Mouse (Mus musculus) lung, embryonic 14.5 days (tissue): ENCODE results near the gene Cux2. TPM values are rescaled to one million over a fixed set of nuclear protein-coding genes. Genes with fewer than 3 reads are reported as not detected.

Source experiments
- ATAC-seq: fragments of 200-750 bp; cut with Nextera tagmentation; 2 replicates; pipeline ENCODE4 v1.8.0; 2017; ENCODE audit warnings: mild to moderate bottlenecking, moderate TSS enrichment, moderate library complexity; ENCODE audit not compliant: insufficient read depth
- DNase-seq: peaks from one replicate; pipeline ENCODE4 v3.0.0-alpha.2; 2015
- H3K27ac ChIP-seq: fragments of 300-500 bp; sonication (generic); 2 replicates; pipeline ENCODE4 v1.5.1; 2014; ENCODE audit warnings: low read depth, mild to moderate bottlenecking, moderate library complexity
- H3K27me3 ChIP-seq: fragments of 300-500 bp; sonication (generic); 2 replicates; pipeline ENCODE4 v1.6.1; 2014; ENCODE audit warnings: low read length, control low read depth; ENCODE audit not compliant: insufficient read depth
- H3K36me3 ChIP-seq: fragments of 300-500 bp; sonication (generic); 2 replicates; pipeline ENCODE4 v1.6.1; 2014; ENCODE audit warnings: control low read depth; ENCODE audit not compliant: insufficient read depth
- H3K4me1 ChIP-seq: fragments of 300-500 bp; sonication (generic); 2 replicates; pipeline ENCODE4 v1.6.1; 2014; ENCODE audit warnings: antibody characterized with exemption, control low read depth; ENCODE audit not compliant: insufficient read depth
- H3K4me2 ChIP-seq: fragments of 300-500 bp; sonication (generic); 2 replicates; pipeline ENCODE4 v1.6.1; 2014; ENCODE audit warnings: mild to moderate bottlenecking
- H3K4me3 ChIP-seq: fragments of 300-500 bp; sonication (generic); 2 replicates; pipeline ENCODE4 v1.5.1; 2014; ENCODE audit warnings: low read depth, low read length
- H3K9ac ChIP-seq: fragments of 300-500 bp; sonication (generic); 2 replicates; pipeline ENCODE4 v1.6.1; 2014
- H3K9me3 ChIP-seq: fragments of 300-500 bp; sonication (generic); 2 replicates; pipeline ENCODE4 v1.6.1; 2016; ENCODE audit warnings: low read depth, low read length, control low read depth
- CTCF ChIP-seq: IDR thresholded peaks from 2 replicates; pipeline ENCODE4 v1.5.1; 2016; ENCODE audit warnings: antibody characterized with exemption, low read depth
- WGBS: fragments of 180-500 bp; shearing (Covaris S2); extraction: QIAGEN DNeasy Blood & Tissue Kit; methylation state at CpG from one replicate; pipeline ENCODE4 v1.1.7; 2014; 5-methylcytosine and 5-hydroxymethylcytosine counted together
- polyA plus RNA-seq: library from polyadenylated mRNA; unstranded; fragments of >200 nt; fragmentation: Nextera tagmentation; extraction: Ambion mirVana; gene quantifications from 2 replicates; pipeline ENCODE4 v1.2.1, GENCODE M21; 2014

Cux2 gene
- polyA plus RNA-seq, 1 experiment from 2014 or later: 4.0 TPM

DNA sequence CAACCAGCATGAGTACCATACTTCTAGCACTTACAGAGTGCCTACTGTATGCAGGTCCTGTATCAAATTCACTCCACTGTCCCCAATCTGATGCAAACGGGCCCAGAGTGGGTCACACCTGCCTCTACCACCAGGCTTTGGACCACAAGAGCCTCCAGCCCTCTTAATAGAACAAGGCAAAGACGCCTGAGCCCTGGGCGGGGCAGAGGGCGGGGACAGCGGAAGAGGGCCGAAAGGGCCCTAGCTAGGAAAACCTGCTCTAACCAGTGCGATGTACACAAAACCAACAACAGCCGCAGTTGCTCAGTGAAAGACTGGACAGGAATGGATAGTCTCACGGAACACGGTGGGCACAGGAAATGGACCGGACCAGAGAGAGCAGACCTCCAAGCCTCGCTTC, 18.8 kb downstream of the Cux2 start:
- DNase-seq (no peak), ATAC-seq (no peak)
- no peak overlapping the region for H3K27ac ChIP-seq
- no peak for TF ChIP-seq CTCF
- WGBS: 54% methylated on average over 12 of the region's 12 CpGs
- no peak overlapping the region for H3K4me3 ChIP-seq
- H3K4me2 ChIP-seq: no peak overlapping the region
- no peaks in the 10 kb centered on the region for H3K9me3 ChIP-seq
- no peaks in the 10 kb centered on the region for H3K27me3 ChIP-seq
- H3K4me1 ChIP-seq: no peaks in the 10 kb centered on the region
- no peaks in the 10 kb centered on the region for H3K36me3 ChIP-seq
- no peak overlapping the region for H3K9ac ChIP-seq

DNA sequence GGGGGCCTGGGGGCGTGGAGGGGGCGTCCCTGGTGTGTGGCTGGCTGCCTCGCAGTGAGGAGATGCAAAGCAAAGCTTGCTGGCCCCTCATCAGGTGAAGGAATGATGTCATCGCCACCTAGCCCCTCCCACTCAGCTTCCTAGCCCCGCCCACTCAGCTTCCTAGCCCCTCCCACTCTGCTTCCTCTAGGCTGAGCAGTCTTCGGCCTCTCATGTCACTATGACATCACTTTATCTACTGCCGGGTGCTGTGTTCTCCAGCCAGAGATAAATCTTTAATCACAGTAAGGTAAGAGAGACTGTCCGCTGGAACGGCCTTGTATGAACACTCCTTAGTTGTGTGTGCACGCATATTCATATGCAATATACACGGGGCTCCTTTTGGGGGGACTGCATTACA, 19.3 kb downstream of the Cux2 start:
- no peak for DNase-seq
- no peak for ATAC-seq

DNA sequence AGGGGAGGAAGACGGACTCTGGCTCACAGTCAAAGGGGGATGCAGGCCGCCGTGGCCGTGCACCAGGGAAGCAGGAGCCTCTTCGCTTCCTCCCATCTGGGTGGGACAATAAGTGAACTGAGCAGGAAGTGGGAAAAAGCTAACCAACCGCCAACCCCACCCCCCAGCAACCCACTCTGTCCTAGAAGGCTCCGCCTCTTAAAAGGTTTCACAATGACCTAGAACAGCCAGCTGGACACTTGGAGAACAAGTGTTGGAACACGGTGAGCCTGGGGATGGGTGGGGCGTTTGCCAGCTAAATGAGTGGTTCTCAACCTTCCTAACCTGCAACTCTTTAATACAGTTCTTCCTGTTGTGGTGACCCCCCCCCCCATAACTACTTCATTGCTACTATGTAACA, 23.1 kb downstream of the Cux2 start:
- 68% methylated on average over 9 of the region's 9 CpGs for WGBS
- Histone ChIP-seq H3K27me3 (no peaks in the 10 kb centered on the region), H3K27ac (no peak overlapping the region), H3K9ac (no peak overlapping the region), H3K4me3 (no peak overlapping the region), H3K9me3 (no peaks in the 10 kb centered on the region), H3K4me2 (no peak overlapping the region), H3K4me1 (no peaks in the 10 kb centered on the region), H3K36me3 (no peaks in the 10 kb centered on the region)
- no peak for DNase-seq
- no peak for TF ChIP-seq CTCF
- ATAC-seq: no peak

More for the DNA sequence above, 19.3 kb downstream of the Cux2 start:
- Histone ChIP-seq H3K9me3 (no peaks in the 10 kb centered on the region), H3K4me2 (no peak overlapping the region), H3K4me1 (no peaks in the 10 kb centered on the region), H3K4me3 (no peak overlapping the region), H3K36me3 (no peaks in the 10 kb centered on the region), H3K27me3 (no peaks in the 10 kb centered on the region), H3K27ac (no peak overlapping the region), H3K9ac (no peak overlapping the region)
- WGBS: 49% methylated on average over 11 of the region's 11 CpGs
- no peak for TF ChIP-seq CTCF

DNA sequence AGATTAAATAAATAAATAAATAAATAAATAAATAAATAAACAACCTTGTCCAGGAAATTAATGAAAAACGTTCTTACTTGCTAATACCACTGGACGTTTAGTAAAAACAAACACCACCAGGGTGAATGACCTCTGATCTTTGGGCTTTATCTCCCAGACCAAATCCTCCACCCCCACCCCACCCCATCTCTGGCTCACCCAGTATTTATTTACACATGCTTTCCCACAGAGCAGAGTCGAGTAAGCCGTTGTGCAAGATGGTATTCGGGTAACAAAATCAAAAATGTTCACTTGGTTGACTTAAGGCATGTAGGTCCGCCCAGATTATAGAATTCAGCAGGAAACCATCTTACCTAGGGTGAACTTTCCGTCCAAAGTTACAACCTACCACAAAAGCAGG, 23.6 kb downstream of the Cux2 start:
- Histone ChIP-seq H3K4me1 (no peaks in the 10 kb centered on the region), H3K4me3 (no peak overlapping the region), H3K4me2 (no peak overlapping the region), H3K9ac (no peak overlapping the region), H3K27me3 (no peaks in the 10 kb centered on the region), H3K9me3 (no peaks in the 10 kb centered on the region), H3K27ac (no peak overlapping the region), H3K36me3 (no peaks in the 10 kb centered on the region)
- TF ChIP-seq CTCF: no peak
- DNase-seq (no peak), ATAC-seq (no peak)
- 31% methylated on average over 7 of the region's 7 CpGs for whole genome bisulfite sequencing

DNA sequence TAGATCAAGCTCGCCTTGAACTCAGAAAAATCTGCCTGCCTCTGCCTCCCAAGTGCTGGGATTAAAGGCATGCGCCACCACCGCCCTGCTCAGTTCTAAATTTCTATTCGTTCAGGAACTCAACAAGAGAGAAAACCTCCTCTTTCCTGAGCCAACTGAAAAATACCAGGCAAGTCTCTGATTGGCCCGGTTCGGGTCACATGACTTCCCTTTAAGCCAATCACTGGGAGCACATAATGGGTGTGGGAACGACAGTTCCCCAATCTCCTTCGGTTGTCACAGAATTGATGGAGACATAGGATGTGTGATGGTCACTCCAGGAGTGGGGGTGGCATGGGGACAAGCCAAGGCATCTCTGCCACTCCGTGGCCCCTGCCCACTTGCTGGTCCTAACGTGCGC, 24.8 kb downstream of the Cux2 start:
- no peaks in the 10 kb centered on the region for H3K4me1 ChIP-seq
- no peak for TF ChIP-seq CTCF
- H3K27me3 ChIP-seq: no peaks in the 10 kb centered on the region
- H3K9ac ChIP-seq: no peak overlapping the region
- no peak overlapping the region for H3K27ac ChIP-seq
- ATAC-seq (no peak), DNase-seq (no peak)
- H3K4me3 ChIP-seq: no peak overlapping the region
- no peaks in the 10 kb centered on the region for H3K36me3 ChIP-seq
- 90% methylated on average over 11 of the region's 11 CpGs for WGBS
- no peaks in the 10 kb centered on the region for H3K9me3 ChIP-seq
- H3K4me2 ChIP-seq: no peak overlapping the region

DNA sequence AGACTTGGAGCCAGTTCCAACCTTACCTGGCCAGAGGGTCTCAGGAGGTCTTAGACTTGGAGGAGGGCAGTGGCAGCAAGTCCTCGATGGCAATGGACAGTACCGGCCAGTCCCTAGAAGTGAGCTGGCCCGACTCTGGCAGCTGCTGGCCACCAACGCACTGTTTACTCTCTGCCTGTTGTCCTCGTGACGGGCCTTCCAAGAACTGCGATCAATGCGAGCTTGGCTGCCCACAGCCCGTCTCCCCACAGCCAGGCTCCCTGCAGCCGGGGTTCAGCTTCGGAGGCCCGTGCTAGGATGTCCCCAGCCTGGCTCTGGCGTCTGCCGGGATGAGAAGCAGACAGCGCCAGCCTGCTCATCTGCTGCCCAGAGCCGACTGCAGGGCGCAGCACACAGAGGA, 30.6 kb downstream of the Cux2 start:
- no peak for TF ChIP-seq CTCF
- no peak; the same call in 1 of the 2 replicates for ATAC-seq
- Histone ChIP-seq H3K36me3 (no peaks in the 10 kb centered on the region), H3K4me2 (no peak overlapping the region), H3K27me3 (no peaks in the 10 kb centered on the region), H3K27ac (no peak overlapping the region), H3K9me3 (no peaks in the 10 kb centered on the region), H3K9ac (no peak overlapping the region; the same call in 1 of the 2 replicates), H3K4me1 (no peaks in the 10 kb centered on the region), H3K4me3 (no peak overlapping the region)
- WGBS: 43% methylated on average over 17 of the region's 17 CpGs
- DNase-seq: peak; percentile 14

DNA sequence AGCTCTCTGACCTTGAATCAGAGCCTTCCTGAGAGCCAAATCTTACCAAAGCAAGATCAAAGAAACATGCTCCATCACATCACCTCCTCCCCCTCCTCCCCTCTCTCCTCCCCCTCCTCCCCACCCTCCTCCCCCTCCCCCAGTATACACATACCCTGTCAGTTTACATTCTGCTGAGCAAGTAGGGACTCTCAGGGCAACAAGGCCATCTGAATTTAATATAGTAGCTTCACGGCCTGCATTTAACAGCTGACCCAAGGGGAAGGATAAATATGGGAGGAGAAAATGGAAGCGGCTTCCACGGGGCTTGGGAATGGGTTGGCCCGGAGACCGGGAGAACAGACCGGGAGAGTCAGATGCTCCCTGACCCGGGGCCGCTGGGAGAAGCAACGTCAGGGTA, 32.1 kb downstream of the Cux2 start:
- Histone ChIP-seq H3K4me1 (no peaks in the 10 kb centered on the region), H3K36me3 (no peaks in the 10 kb centered on the region), H3K9ac (no peak overlapping the region), H3K27me3 (no peaks in the 10 kb centered on the region), H3K9me3 (no peaks in the 10 kb centered on the region), H3K4me2 (no peak overlapping the region), H3K4me3 (no peak overlapping the region), H3K27ac (no peak overlapping the region)
- DNase-seq (peak; percentile 14), ATAC-seq (no peak)
- TF ChIP-seq CTCF: no peak
- 20% methylated on average over 9 of the region's 9 CpGs for WGBS

DNA sequence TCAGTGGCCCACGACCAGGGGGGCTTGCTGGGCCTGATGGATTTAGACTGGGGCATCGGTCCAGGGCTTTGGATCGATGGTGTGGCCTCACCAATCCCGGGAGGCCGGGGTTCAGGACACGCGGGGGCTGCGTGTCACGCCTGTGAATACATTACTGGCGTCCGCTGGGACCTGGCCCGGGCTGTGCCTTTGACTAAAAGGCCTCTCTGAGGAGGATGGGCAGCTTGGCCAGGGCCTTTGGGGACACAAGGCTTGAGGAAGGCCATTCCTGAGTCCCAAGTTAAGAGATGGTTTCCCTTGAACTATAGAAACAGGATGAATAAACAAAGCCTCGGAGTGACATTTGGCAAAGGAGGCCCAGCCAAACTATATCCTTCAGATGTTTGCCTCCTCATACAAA, 32.6 kb downstream of the Cux2 start:
- Histone ChIP-seq H3K4me2 (no peak overlapping the region), H3K9ac (no peak overlapping the region), H3K27me3 (no peaks in the 10 kb centered on the region), H3K9me3 (no peaks in the 10 kb centered on the region), H3K4me3 (no peak overlapping the region), H3K27ac (no peak overlapping the region), H3K36me3 (no peaks in the 10 kb centered on the region), H3K4me1 (no peaks in the 10 kb centered on the region)
- WGBS: 44% methylated on average over 13 of the region's 13 CpGs
- DNase-seq: peak; percentile 16
- ATAC-seq: no peak
- no peak for TF ChIP-seq CTCF
